Mouse (Mus musculus) heart, embryonic 11.5 days (tissue): ENCODE data around the gene Gm28551. TPM values are rescaled to one million over a fixed set of nuclear protein-coding genes. Genes with fewer than 3 reads are reported as not detected.
"Not testable (repeated sequence)": the region's sequence is repeated elsewhere in the genome, so short reads cannot be mapped to it uniquely, and the experiment has no call there.

Experiments used
- ATAC-seq: fragments of 200-750 bp; cut with Nextera tagmentation; replicated peaks from 2 replicates; pipeline ENCODE4 v1.8.0; 2017; ENCODE audit warnings: moderate library complexity; ENCODE audit not compliant: insufficient number of reproducible peaks, low FRiP score, low TSS enrichment
- H3K27ac ChIP-seq: fragments of 300-500 bp; sonication (generic); 2 replicates; pipeline ENCODE4 v1.5.1; 2014; ENCODE audit warnings: mild to moderate bottlenecking, low read depth, low read length
- H3K27me3 ChIP-seq: fragments of 300-500 bp; sonication (generic); 2 replicates; pipeline ENCODE4 v1.6.1; 2014; ENCODE audit warnings: mild to moderate bottlenecking, low read length, mixed read lengths; ENCODE audit not compliant: control insufficient read depth, insufficient read depth
- H3K36me3 ChIP-seq: fragments of 300-500 bp; sonication (generic); 2 replicates; pipeline ENCODE4 v1.6.1; 2014; ENCODE audit warnings: mild to moderate bottlenecking, low read length, moderate library complexity, mixed read lengths; ENCODE audit not compliant: control insufficient read depth, insufficient read depth
- H3K4me1 ChIP-seq: fragments of 300-500 bp; sonication (generic); 2 replicates; pipeline ENCODE4 v1.6.1; 2014; ENCODE audit warnings: low read length; ENCODE audit not compliant: control insufficient read depth, insufficient read depth
- H3K4me2 ChIP-seq: fragments of 300-500 bp; sonication (generic); 2 replicates; pipeline ENCODE4 v1.6.1; 2014; ENCODE audit warnings: mild to moderate bottlenecking, moderate library complexity
- H3K4me3 ChIP-seq: fragments of 300-500 bp; sonication (generic); 2 replicates; pipeline ENCODE4 v1.5.1; 2014; ENCODE audit warnings: low read depth, low read length
- H3K9ac ChIP-seq: fragments of 300-500 bp; sonication (generic); 2 replicates; pipeline ENCODE4 v1.6.1; 2014; ENCODE audit warnings: mild to moderate bottlenecking, low read depth, low read length, moderate library complexity
- H3K9me3 ChIP-seq: fragments of 300-500 bp; sonication (generic); replicated peaks from 2 replicates; pipeline ENCODE4 v1.6.1; 2016; ENCODE audit warnings: low read length; ENCODE audit not compliant: control insufficient read depth
- WGBS: fragments of 180-500 bp; shearing (Covaris S2); extraction: QIAGEN DNeasy Blood & Tissue Kit; methylation state at CpG from one replicate; pipeline ENCODE4 v1.1.7; 2014; ENCODE audit not compliant: insufficient replicate concordance; 5-methylcytosine and 5-hydroxymethylcytosine counted together
- polyA plus RNA-seq: library from polyadenylated mRNA; unstranded; fragments of >200 nt; fragmentation: Nextera tagmentation; extraction: Ambion mirVana; gene quantifications from 2 replicates; pipeline ENCODE4 v1.2.1, GENCODE M21; 2014

Gm28551 gene
- 0.08 and 0.33 TPM in 2 replicates for polyA plus RNA-seq

- Histone ChIP-seq H3K9me3 (no peaks in the 10 kb centered on the region), H3K4me2 (peak within 1 kb of the TSS; percentile 71), H3K27me3 (no peaks in the 10 kb centered on the region), H3K4me3 (peak within 1 kb of the TSS; percentile 84), H3K4me1 (peaks cover 6% of the 10 kb centered on the region; the same call in 1 of the 2 replicates), H3K9ac (peak within 1 kb of the TSS; percentile 96), H3K27ac (peak within 1 kb of the TSS; percentile 86), H3K36me3 (peaks cover 8% of the 10 kb centered on the region)
- WGBS: under 1% methylated on average over 44 of the region's 44 CpGs
- ATAC-seq: peak; percentile 99
These were observed at the start of gene Gm28551, which contains the start of the genes Asdurf and Asnsd1 for GRCm38 (mm10) chr1:53352327-53353261. TSS of gene Gm28551 (minus strand) at chr1:53352667. TSS of gene Asdurf (minus strand) at chr1:53352619. TSS of gene Asnsd1 (minus strand) at chr1:53352752.

- not testable (repeated sequence) for H3K9ac ChIP-seq, H3K4me1 ChIP-seq, ATAC-seq, H3K27ac ChIP-seq, H3K9me3 ChIP-seq, H3K27me3 ChIP-seq, H3K36me3 ChIP-seq
- Histone ChIP-seq H3K4me3 (peak overlapping the region; percentile 21; the same call in 1 of the 2 replicates), H3K4me2 (peak overlapping the region; percentile 55)
- 25% methylated on average over 21 of the region's 21 CpGs for WGBS
These were observed 41.7 kb upstream of the Gm28551 start for GRCm38 (mm10) chr1:53393936-53394760.

- peak; percentile 42; the same call in 1 of the 2 replicates for ATAC-seq
- WGBS: 86% methylated on average over 10 of the region's 14 CpGs
These were observed 36.3 kb upstream of the Gm28551 start for GRCm38 (mm10) chr1:53388762-53389161.

GRCm38 (mm10) chr1:53384085-53384688 lies 31.7 kb upstream of the Gm28551 start:
- no peak for ATAC-seq
- Histone ChIP-seq H3K27ac (no peak overlapping the region), H3K27me3 (no peaks in the 10 kb centered on the region), H3K4me3 (no peak overlapping the region), H3K4me1 (no peaks in the 10 kb centered on the region), H3K9me3 (no peaks in the 10 kb centered on the region), H3K36me3 (no peaks in the 10 kb centered on the region), H3K4me2 (no peak overlapping the region), H3K9ac (no peak overlapping the region)
- WGBS: 79% methylated on average over 6 of the region's 6 CpGs

More at GRCm38 (mm10) chr1:53388762-53389161, 36.3 kb upstream of the Gm28551 start:
- Histone ChIP-seq H3K36me3 (no peaks in the 10 kb centered on the region), H3K9me3 (no peaks in the 10 kb centered on the region), H3K4me1 (no peaks in the 10 kb centered on the region), H3K27me3 (no peaks in the 10 kb centered on the region), H3K4me3 (no peak overlapping the region), H3K27ac (no peak overlapping the region), H3K4me2 (no peak overlapping the region), H3K9ac (no peak overlapping the region)

- no peaks in the 10 kb centered on the region for H3K36me3 ChIP-seq
These were observed 25.3 kb upstream of the Gm28551 start for GRCm38 (mm10) chr1:53377731-53378130.

GRCm38 (mm10) chr1:53375965-53376364 lies 23.5 kb upstream of the Gm28551 start:
- not testable (repeated sequence) for H3K36me3 ChIP-seq, H3K4me3 ChIP-seq, H3K4me2 ChIP-seq, H3K9me3 ChIP-seq, H3K27me3 ChIP-seq, H3K9ac ChIP-seq, H3K4me1 ChIP-seq, H3K27ac ChIP-seq, ATAC-seq
- WGBS: 85% methylated on average over 2 of the region's 2 CpGs

More at GRCm38 (mm10) chr1:53377731-53378130, 25.3 kb upstream of the Gm28551 start:
- no peaks in the 10 kb centered on the region for H3K27me3 ChIP-seq
- H3K4me3 ChIP-seq: no peak overlapping the region
- no peaks in the 10 kb centered on the region for H3K9me3 ChIP-seq
- no peak overlapping the region for H3K27ac ChIP-seq
- ATAC-seq: no peak
- H3K9ac ChIP-seq: no peak overlapping the region
- WGBS: 83% methylated on average over 3 of the region's 3 CpGs
- H3K4me2 ChIP-seq: no peak overlapping the region
- no peaks in the 10 kb centered on the region for H3K4me1 ChIP-seq

GRCm38 (mm10) chr1:53358988-53359387 lies 6.5 kb upstream of the Gm28551 start:
- no peaks in the 10 kb centered on the region for H3K36me3 ChIP-seq
- no peak for ATAC-seq
- no peak overlapping the region for H3K27ac ChIP-seq
- no peaks in the 10 kb centered on the region for H3K4me1 ChIP-seq
- H3K27me3 ChIP-seq: no peaks in the 10 kb centered on the region
- H3K4me2 ChIP-seq: no peak overlapping the region
- no peak overlapping the region for H3K4me3 ChIP-seq
- H3K9me3 ChIP-seq: no peaks in the 10 kb centered on the region
- no peak overlapping the region for H3K9ac ChIP-seq

- no peak overlapping the region for H3K4me2 ChIP-seq
- no peak for ATAC-seq
- no peaks in the 10 kb centered on the region for H3K4me1 ChIP-seq
- H3K36me3 ChIP-seq: peaks cover 29% of the 10 kb centered on the region
- WGBS: 95% methylated on average over 2 of the region's 2 CpGs
- no peak overlapping the region for H3K4me3 ChIP-seq
- H3K27me3 ChIP-seq: no peaks in the 10 kb centered on the region
- no peak overlapping the region for H3K27ac ChIP-seq
- H3K9me3 ChIP-seq: no peaks in the 10 kb centered on the region
- no peak overlapping the region for H3K9ac ChIP-seq
These were observed 11.4 kb downstream of the Gm28551 start for GRCm38 (mm10) chr1:53341071-53341470.
